Mouse (Mus musculus) limb, embryonic 10.5 days (tissue): ENCODE data around the gene Gm11042. TPM values are rescaled to one million over a fixed set of nuclear protein-coding genes. Genes with fewer than 3 reads are reported as not detected.

Source experiments
- DNase-seq: peaks from one replicate; pipeline ENCODE4 v3.0.0-alpha.2; 2017; ENCODE audit warnings: low spot score
- H3K27ac ChIP-seq: fragments of 300-500 bp; sonication (generic); 2 replicates; pipeline ENCODE4 v1.5.1; 2016; ENCODE audit warnings: mild to moderate bottlenecking
- H3K27me3 ChIP-seq: fragments of 300-500 bp; sonication (generic); 2 replicates; pipeline ENCODE4 v1.6.1; 2016; ENCODE audit warnings: low read depth, mild to moderate bottlenecking; ENCODE audit not compliant: poor library complexity, severe bottlenecking
- H3K36me3 ChIP-seq: fragments of 300-500 bp; sonication (generic); 2 replicates; pipeline ENCODE4 v1.6.1; 2016; ENCODE audit warnings: mild to moderate bottlenecking, moderate library complexity
- H3K4me1 ChIP-seq: fragments of 300-500 bp; sonication (generic); 2 replicates; pipeline ENCODE4 v1.6.1; 2016
- H3K4me3 ChIP-seq: fragments of 300-500 bp; sonication (generic); 2 replicates; pipeline ENCODE4 v1.5.1; 2016; ENCODE audit warnings: mild to moderate bottlenecking, moderate library complexity
- H3K9me3 ChIP-seq: fragments of 300-500 bp; sonication (generic); replicated peaks from 2 replicates; pipeline ENCODE4 v1.6.1; 2016; ENCODE audit warnings: mild to moderate bottlenecking
- WGBS: fragments of 180-500 bp; shearing (Covaris S2); methylation state at CpG from one replicate; pipeline ENCODE4 v1.1.7; 2016; 5-methylcytosine and 5-hydroxymethylcytosine counted together
- polyA plus RNA-seq: library from polyadenylated mRNA; unstranded; fragments of >200 nt; fragmentation: Nextera tagmentation; extraction: Ambion mirVana; gene quantifications from 2 replicates; pipeline ENCODE4 v1.2.1, GENCODE M21; 2016

Gene Gm11042
- polyA plus RNA-seq, 1 experiment from 2014 or later = not detected

GRCm38 (mm10) chr12:74272545-74272944 is 43.6 kb downstream of the Gm11042 start:
- Histone ChIP-seq H3K4me1 (no peaks in the 10 kb centered on the region), H3K36me3 (no peaks in the 10 kb centered on the region), H3K27me3 (no peaks in the 10 kb centered on the region), H3K9me3 (no peaks in the 10 kb centered on the region), H3K27ac (no peak overlapping the region), H3K4me3 (no peak overlapping the region)
- no peak for DNase-seq
- 95% methylated on average over 17 of the region's 17 CpGs for WGBS

- no peaks in the 10 kb centered on the region for H3K36me3 ChIP-seq
- no peaks in the 10 kb centered on the region for H3K4me1 ChIP-seq
- no peaks in the 10 kb centered on the region for H3K9me3 ChIP-seq
- H3K27ac ChIP-seq = no peak overlapping the region
- no peaks in the 10 kb centered on the region for H3K27me3 ChIP-seq
- DNase-seq = no peak
- H3K4me3 ChIP-seq = no peak overlapping the region
- 93% methylated on average over 15 of the region's 15 CpGs for WGBS
Measured at GRCm38 (mm10) chr12:74268644-74269285, 47.4 kb downstream of the Gm11042 start.

- WGBS = 92% methylated on average over 4 of the region's 4 CpGs
- Histone ChIP-seq H3K4me1 (no peaks in the 10 kb centered on the region), H3K4me3 (no peak overlapping the region)
Measured at GRCm38 (mm10) chr12:74267049-74267448, 49.1 kb downstream of the Gm11042 start.

More at GRCm38 (mm10) chr12:74267049-74267448, 49.1 kb downstream of the Gm11042 start:
- Histone ChIP-seq H3K9me3 (no peaks in the 10 kb centered on the region), H3K27ac (no peak overlapping the region), H3K36me3 (no peaks in the 10 kb centered on the region), H3K27me3 (no peaks in the 10 kb centered on the region)
- DNase-seq = no peak
